Comparison of ENCODE assay signal across 21 mouse cellular contexts in genomic region chr9:98366075-98366474, GRCm38 (mm10).
"Had no signal": no experiment of that assay in that cellular context is flagged by ENCODE, and none has a peak within 500 bp of the region (broad histone marks: within the 10 kb centered on the region; RNA-seq: fewer than 3 reads in every experiment).

No protein-coding gene starts in this region.

- H3K9ac ChIP-seq: heart, embryonic 12.5 days; hindbrain, embryonic 12.5 days; hindbrain, embryonic 15.5 days; limb, embryonic 13.5 days; limb, embryonic 15.5 days; liver, embryonic 12.5 days; liver, embryonic 14.5 days had no signal

- H3K4me1 ChIP-seq: hindbrain, embryonic 15.5 days; limb, embryonic 13.5 days; limb, embryonic 15.5 days had no signal

- H3K27ac ChIP-seq: heart, adult 2 months; hindbrain, embryonic 10.5 days; hindbrain, embryonic 12.5 days; hindbrain, embryonic 15.5 days; hindbrain, postnatal 0 days; limb, embryonic 13.5 days; limb, embryonic 15.5 days; liver, embryonic 12.5 days; liver, embryonic 14.5 days had no signal

- H3K27me3 ChIP-seq: heart, embryonic 12.5 days; hindbrain, embryonic 12.5 days; hindbrain, embryonic 15.5 days; limb, embryonic 13.5 days; limb, embryonic 15.5 days; liver, embryonic 12.5 days had no signal

- H3K4me3 ChIP-seq: heart, adult 2 months; heart, embryonic 12.5 days; hindbrain, embryonic 10.5 days; hindbrain, embryonic 12.5 days; hindbrain, embryonic 15.5 days; limb, embryonic 13.5 days; limb, embryonic 15.5 days; liver, embryonic 12.5 days had no signal

- H3K9me3 ChIP-seq: heart, embryonic 12.5 days; hindbrain, embryonic 10.5 days; hindbrain, embryonic 12.5 days; hindbrain, embryonic 15.5 days; limb, embryonic 13.5 days; limb, embryonic 15.5 days; liver, embryonic 12.5 days had no signal

- H3K4me2 ChIP-seq: heart, embryonic 12.5 days; hindbrain, embryonic 12.5 days; hindbrain, embryonic 15.5 days; limb, embryonic 13.5 days; limb, embryonic 15.5 days; liver, embryonic 12.5 days had no signal

- H3K36me3 ChIP-seq: heart, embryonic 12.5 days; hindbrain, embryonic 10.5 days; hindbrain, embryonic 12.5 days; hindbrain, embryonic 15.5 days; limb, embryonic 13.5 days; limb, embryonic 15.5 days had no signal

- ATAC-seq: hindbrain, postnatal 0 days; liver, embryonic 12.5 days had no signal

- DNase-seq: gastrocnemius, postnatal 25 days; heart, adult 2 months; heart, postnatal 10 days; heart, postnatal 4 days; kidney, adult 18-20 months; kidney, adult 8-10 months; kidney, postnatal 10 days; kidney, postnatal 25 days; kidney, postnatal 4 days; layer of hippocampus, adult 9-11 months; layer of hippocampus, postnatal 36 days; left cerebral cortex, postnatal 4 days had no signal
